Mouse (Mus musculus) kidney, adult 2 months (tissue): ENCODE measurements at regions not wholly inside any gene's neighbourhood (a gene's known extent, or its start where the extent isn't known, plus 50 kb on each side); places are given as distances from the start of the nearest gene placed in this dataset.

Experiments used
- DNase-seq: peaks from one replicate; pipeline ENCODE4 v3.0.0; 2021
- H3K27ac ChIP-seq: fragments of 200-500 bp; 2 replicates; pipeline ENCODE4 v1.5.1; 2012; ENCODE audit warnings: low read depth, low read length, control low read depth, inconsistent platforms; ENCODE audit not compliant: insufficient read depth
- H3K27me3 ChIP-seq: fragments of 200-500 bp; replicated peaks from 2 replicates; pipeline ENCODE4 v1.6.1; 2012; ENCODE audit warnings: mild to moderate bottlenecking, moderate library complexity, low read length, inconsistent platforms; ENCODE audit not compliant: control insufficient read depth, insufficient read depth
- H3K36me3 ChIP-seq: fragments of 200-500 bp; 2 replicates; pipeline ENCODE4 v1.6.1; 2012; ENCODE audit warnings: mild to moderate bottlenecking, moderate library complexity, low read length, inconsistent platforms; ENCODE audit not compliant: control insufficient read depth, insufficient read depth
- H3K4me1 ChIP-seq: fragments of 200-500 bp; 2 replicates; pipeline ENCODE4 v1.6.1; 2011; ENCODE audit warnings: low read length; ENCODE audit not compliant: control insufficient read depth, insufficient read depth
- H3K4me3 ChIP-seq: fragments of 200-500 bp; 2 replicates; pipeline ENCODE4 v1.5.1; 2011; ENCODE audit warnings: mild to moderate bottlenecking, low read depth, low read length, control low read depth; ENCODE audit not compliant: insufficient read depth
- CTCF ChIP-seq: fragments of 200-500 bp; conservative IDR thresholded peaks from 2 replicates; pipeline ENCODE4 v1.5.1; 2011; ENCODE audit warnings: low read depth, mild to moderate bottlenecking, control low read depth, low read length, moderate library complexity, mixed read lengths; ENCODE audit not compliant: insufficient read depth, insufficient read length
- POLR2A ChIP-seq: fragments of 200-500 bp; IDR thresholded peaks from one replicate; pipeline ENCODE4 v1.6.1; 2011; ENCODE audit warnings: low read depth, low read length, control low read depth
- WGBS: fragments of 180-500 bp; shearing (Covaris S2); methylation state at CpG from one replicate; pipeline ENCODE4 v1.1.7; 2018; 5-methylcytosine and 5-hydroxymethylcytosine counted together

DNA sequence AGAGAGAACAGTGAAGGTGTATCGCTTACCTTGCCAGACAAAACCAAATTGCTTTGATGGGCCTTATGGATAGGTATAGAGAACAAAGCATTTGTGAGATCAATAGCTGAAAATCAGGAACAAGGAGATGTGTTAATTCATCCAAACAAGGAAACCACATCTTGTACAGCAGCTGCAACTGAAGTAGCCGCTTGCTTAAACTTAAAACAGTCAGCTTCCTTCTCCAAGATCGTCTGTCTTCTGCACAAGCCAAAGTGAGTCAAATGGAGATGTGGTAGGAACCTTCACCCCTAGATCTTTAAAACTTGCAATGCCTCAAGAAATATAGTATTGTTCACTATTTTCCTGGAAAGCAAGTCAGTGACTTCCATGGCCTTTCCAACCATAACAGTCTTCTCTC is 95.6 kb upstream of the Pcgf5 start:
- no peak overlapping the region for H3K4me3 ChIP-seq
- no peaks in the 10 kb centered on the region for H3K36me3 ChIP-seq
- H3K27me3 ChIP-seq = no peaks in the 10 kb centered on the region
- no peak for TF ChIP-seq POLR2A
- TF ChIP-seq CTCF = no peak
- H3K27ac ChIP-seq = no peak overlapping the region
- no peaks in the 10 kb centered on the region for H3K4me1 ChIP-seq
- DNase-seq = no peak
- 83% methylated on average over 3 of the region's 3 CpGs for WGBS

DNA sequence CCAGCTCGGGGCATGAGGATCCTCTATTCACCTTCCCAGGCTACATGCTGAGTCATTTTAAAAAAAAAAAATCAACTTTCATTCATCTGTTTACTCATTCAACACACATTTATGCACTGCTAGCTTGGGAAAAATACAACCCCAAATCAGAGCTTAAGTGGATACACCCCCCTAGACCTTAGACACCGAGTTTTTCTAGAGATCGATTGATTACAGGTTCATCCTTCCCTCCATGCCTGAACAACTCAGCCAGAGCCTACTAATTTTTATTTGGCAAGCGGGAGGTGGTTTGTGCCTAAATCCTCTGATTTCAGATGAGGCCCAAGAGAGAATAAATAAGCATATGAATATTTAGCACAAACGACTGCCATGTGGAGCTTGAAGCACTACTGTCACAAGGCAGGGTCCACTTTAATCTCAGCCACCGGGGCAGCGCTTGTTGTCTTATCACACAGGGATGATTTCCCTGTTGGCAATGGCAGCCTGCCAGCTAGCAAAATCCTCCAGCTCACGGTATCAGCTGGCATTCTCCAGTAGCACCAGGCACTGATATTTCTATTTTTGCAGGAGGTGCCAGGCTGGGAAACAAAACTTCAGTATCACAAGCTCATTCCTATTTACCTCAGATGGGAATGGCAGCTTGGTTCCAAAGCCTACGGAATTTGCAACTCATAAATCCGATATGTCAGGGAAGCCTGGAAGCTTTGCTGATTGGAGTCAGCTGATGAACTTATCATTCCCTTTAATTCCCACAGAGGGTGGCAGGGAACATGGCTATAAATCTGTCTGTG is 90.2 kb upstream of the Pcgf5 start:
- no peaks in the 10 kb centered on the region for H3K36me3 ChIP-seq

DNA sequence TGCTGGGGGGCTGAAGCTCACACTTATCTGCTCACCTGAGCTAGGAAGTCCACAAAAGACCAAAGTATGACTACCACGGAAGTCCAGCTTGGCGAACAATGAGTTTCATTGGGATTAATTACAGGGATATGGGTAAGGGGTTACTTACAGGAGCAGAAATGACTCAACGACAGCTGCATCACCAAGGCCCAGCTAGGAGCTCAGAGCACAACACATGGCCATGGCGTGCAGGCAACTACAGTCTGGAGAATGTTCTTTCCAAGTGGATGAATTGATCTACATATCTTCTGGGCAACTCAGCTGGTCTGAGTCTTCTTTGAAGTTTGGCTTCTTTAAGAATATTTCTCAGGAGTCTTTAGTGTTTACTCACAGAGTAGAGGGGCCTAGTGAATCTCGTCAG is 86.3 kb upstream of the Pcgf5 start:
- TF ChIP-seq CTCF (no peak), POLR2A (no peak)
- Histone ChIP-seq H3K36me3 (no peaks in the 10 kb centered on the region), H3K27ac (no peak overlapping the region), H3K4me1 (no peaks in the 10 kb centered on the region), H3K4me3 (no peak overlapping the region), H3K27me3 (no peaks in the 10 kb centered on the region)
- no peak for DNase-seq
- 95% methylated on average over 5 of the region's 5 CpGs for WGBS

More for the DNA sequence above, 90.2 kb upstream of the Pcgf5 start:
- H3K27me3 ChIP-seq = no peaks in the 10 kb centered on the region
- no peak overlapping the region for H3K4me3 ChIP-seq
- H3K27ac ChIP-seq = no peak overlapping the region
- 47% methylated on average over 10 of the region's 10 CpGs for WGBS
- TF ChIP-seq POLR2A (no peak), CTCF (no peak)
- no peak for DNase-seq
- H3K4me1 ChIP-seq = no peaks in the 10 kb centered on the region

DNA sequence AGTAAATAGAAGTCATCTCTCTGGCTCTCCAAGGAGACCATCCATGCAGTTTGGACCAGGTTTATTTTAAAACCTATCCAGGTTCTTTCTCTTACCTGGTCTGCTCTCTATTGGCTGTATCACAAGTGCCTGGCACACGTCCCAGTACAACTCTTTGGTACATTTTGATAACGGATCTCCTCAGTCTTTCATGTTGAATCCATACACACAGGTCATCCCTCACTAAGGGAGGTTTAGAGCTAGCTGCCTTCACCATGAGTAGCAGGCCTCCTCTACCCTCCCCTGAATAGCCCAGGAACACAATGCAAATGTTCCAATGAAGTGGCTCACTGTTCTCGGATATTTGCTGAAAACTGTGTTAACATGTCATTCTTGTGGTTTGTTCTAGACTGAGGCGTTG is 84.2 kb upstream of the Pcgf5 start:
- Histone ChIP-seq H3K4me3 (no peak overlapping the region), H3K36me3 (no peaks in the 10 kb centered on the region), H3K4me1 (no peaks in the 10 kb centered on the region), H3K27ac (no peak overlapping the region), H3K27me3 (no peaks in the 10 kb centered on the region)
- WGBS = 78% methylated on average over 4 of the region's 4 CpGs
- no peak for TF ChIP-seq CTCF
- TF ChIP-seq POLR2A = no peak
- no peak for DNase-seq

DNA sequence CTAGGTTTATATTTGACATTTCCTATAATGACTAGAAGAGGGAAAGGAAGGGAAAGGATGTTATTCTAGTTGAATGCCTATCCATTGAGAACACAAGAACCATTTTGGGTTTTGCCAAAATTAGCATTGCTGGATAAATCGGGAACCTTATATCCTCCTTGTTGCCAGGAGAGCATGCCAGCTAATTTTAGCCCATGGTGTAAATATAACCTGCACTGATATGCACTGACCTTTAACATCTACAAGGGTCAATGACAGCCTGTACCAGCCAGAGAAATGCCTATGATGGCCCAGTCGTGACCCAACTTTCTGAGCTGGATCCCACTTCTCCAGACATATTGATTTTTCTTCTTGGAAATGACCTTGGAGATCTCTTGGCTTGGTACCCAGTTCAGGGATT is 83.7 kb upstream of the Pcgf5 start:
- H3K36me3 ChIP-seq = no peaks in the 10 kb centered on the region
- no peak for DNase-seq
- no peak overlapping the region for H3K4me3 ChIP-seq
- 76% methylated on average over 2 of the region's 2 CpGs for WGBS
- TF ChIP-seq CTCF (no peak), POLR2A (no peak)
- H3K27me3 ChIP-seq = no peaks in the 10 kb centered on the region
- H3K4me1 ChIP-seq = no peaks in the 10 kb centered on the region
- no peak overlapping the region for H3K27ac ChIP-seq

DNA sequence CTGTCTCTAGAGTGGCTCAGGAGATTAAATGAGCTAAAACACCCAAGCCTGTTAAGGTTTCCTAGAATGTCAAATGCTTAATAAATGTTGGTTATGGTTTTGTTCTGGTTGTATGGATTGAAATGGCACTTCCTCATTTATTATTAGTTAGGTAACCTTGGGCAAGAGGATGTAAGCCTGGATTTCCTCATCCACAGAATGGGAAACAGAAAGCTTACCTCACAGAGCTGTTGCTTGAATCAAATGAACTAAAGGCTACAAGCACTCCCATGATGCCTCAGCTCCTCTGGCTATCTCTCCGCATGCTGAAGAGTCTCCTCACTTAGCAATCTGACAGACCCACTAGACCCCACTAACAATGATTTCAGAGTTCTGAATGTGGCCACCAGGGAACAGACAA is 82.8 kb upstream of the Pcgf5 start:
- Histone ChIP-seq H3K36me3 (no peaks in the 10 kb centered on the region), H3K27ac (no peak overlapping the region), H3K27me3 (no peaks in the 10 kb centered on the region), H3K4me1 (no peaks in the 10 kb centered on the region), H3K4me3 (no peak overlapping the region)
- 88% methylated on average over 1 of the region's 1 CpGs for WGBS
- TF ChIP-seq POLR2A (no peak), CTCF (no peak)
- DNase-seq = no peak

DNA sequence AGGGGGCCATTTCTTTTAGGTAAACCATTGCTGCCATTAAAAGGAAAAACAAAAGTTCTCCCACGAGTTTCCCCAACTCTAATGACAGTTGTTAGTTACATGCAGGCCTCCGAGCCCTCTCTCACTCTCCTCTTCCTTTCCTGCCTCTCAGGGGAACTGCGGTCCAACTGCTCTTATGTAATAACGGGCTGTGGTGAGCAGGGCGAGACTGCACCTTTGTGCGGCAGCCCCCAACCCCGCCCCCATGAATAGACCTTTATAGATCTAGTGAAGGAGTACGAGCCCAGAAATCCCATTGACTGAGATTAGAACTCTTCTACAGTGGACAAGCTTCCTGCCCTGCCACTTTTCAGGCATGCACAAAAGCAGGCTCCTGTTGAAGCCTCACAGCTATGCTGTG is 81.8 kb upstream of the Pcgf5 start:
- H3K27ac ChIP-seq = no peak overlapping the region
- no peak for TF ChIP-seq POLR2A
- TF ChIP-seq CTCF = no peak

DNA sequence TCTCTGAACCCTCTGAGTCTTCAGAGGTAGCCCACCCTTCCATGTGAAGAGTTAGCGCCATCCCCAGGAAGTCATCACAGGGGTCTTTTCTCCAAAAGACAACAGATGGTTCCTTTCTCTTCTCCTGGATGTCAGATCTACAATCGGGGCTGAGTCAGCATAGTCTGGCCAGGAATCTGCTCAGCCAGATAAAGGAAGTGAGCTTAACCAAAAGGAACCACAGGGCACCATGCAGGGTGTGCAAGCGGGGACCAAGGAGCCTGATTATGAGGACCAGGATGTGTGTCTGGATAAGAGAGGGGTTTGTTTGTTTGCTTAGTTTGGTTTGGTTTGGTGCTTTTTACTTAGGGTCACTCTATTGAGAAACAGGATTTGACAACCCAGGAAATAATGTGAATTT is 74.6 kb upstream of the Pcgf5 start:
- no peak for DNase-seq

More for the DNA sequence above, 81.8 kb upstream of the Pcgf5 start:
- H3K4me1 ChIP-seq = no peaks in the 10 kb centered on the region
- H3K4me3 ChIP-seq = no peak overlapping the region
- H3K36me3 ChIP-seq = no peaks in the 10 kb centered on the region
- DNase-seq = no peak
- 47% methylated on average over 8 of the region's 8 CpGs for WGBS
- no peaks in the 10 kb centered on the region for H3K27me3 ChIP-seq

More for the DNA sequence above, 74.6 kb upstream of the Pcgf5 start:
- H3K27ac ChIP-seq = no peak overlapping the region
- H3K36me3 ChIP-seq = no peaks in the 10 kb centered on the region
- H3K4me1 ChIP-seq = no peaks in the 10 kb centered on the region
- no peaks in the 10 kb centered on the region for H3K27me3 ChIP-seq
- no peak for TF ChIP-seq CTCF
- TF ChIP-seq POLR2A = no peak
- H3K4me3 ChIP-seq = no peak overlapping the region
- WGBS = 58% methylated on average over 3 of the region's 3 CpGs
